Mouse (Mus musculus) central nervous system, embryonic 11.5 days (tissue): ENCODE data around the gene 4933416C03Rik. TPM values are rescaled to one million over a fixed set of nuclear protein-coding genes. Genes with fewer than 3 reads are reported as not detected.

Experiments
- polyA plus RNA-seq: library from polyadenylated mRNA; depleted of rRNA; stranded (reverse); fragments of >200 nt; gene quantifications from 2 replicates; pipeline ENCODE4 v1.2.3, GENCODE M21; 2012; rRNA removed

Gene 4933416C03Rik
- polyA plus RNA-seq: not detected in 2 replicates

DNA sequence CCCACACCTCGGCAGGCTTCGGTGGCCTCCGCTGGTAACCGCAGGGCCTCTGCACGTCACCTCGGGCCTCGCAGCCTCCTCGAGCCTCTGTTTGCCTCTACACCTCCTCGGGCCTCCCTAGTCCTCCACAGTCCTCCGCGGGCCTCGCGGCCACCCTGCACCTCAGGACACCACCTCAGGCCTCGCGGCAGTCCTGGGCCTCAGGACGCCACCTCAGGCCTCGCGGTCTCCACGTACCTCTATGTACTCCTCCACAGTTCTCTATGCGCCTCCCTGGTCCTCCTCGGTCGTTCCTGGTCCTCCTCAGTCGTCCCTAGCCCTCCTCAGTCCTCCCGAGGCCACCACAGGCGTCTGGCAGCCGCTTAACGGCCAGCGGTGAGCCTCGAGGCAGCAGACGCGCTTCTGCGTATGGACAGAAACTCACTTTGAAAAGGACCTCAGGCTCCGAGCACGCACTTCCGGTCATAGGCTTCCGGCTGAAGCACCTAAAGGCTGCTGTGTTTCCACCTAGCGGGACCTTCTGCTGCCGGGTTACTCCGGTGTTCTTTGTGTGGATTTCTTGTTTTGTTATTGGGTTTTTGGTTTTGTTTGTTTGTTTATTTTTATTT is at the start of gene 4933416C03Rik:
TSS of gene 4933416C03Rik (minus strand) at position 51 of the 608 bp plus-strand sequence.

Other genes starting within 250 kb of the 4933416C03Rik start
- 1.7 and 2.6 TPM in 2 replicates for gene Ptprr, start 95.7 kb downstream of the 4933416C03Rik start, polyA plus RNA-seq
- gene Ptprb, start 161.6 kb upstream of the 4933416C03Rik start, polyA plus RNA-seq: 1.7 and 2.5 TPM in 2 replicates